Mouse (Mus musculus): ENCODE data around the gene Vdr.

Gene Vdr

GRCm38 (mm10) chr15:97812126-97812525, 98.3 kb downstream of the Vdr start:
- DNase-seq (ENCODE audit: low spot score in 2 of 2), result no peak

- no peak for DNase-seq (ENCODE audit: low spot score in 2 of 2)
Observed at GRCm38 (mm10) chr15:97811307-97811706, 99.1 kb downstream of the Vdr start.

GRCm38 (mm10) chr15:97810399-97810798, 100.0 kb downstream of the Vdr start:
- DNase-seq (ENCODE audit: low spot score in 2 of 2), result no peak

- no peak for DNase-seq (ENCODE audit: low spot score in 2 of 2)
Observed at GRCm38 (mm10) chr15:97809942-97810341, 100.5 kb downstream of the Vdr start.

- no peak for DNase-seq (ENCODE audit: low spot score in 2 of 2)
Observed at GRCm38 (mm10) chr15:97809206-97809605, 101.2 kb downstream of the Vdr start.

- DNase-seq (ENCODE audit: low spot score in 2 of 2), result no peak
Observed at GRCm38 (mm10) chr15:97808532-97808931, 101.9 kb downstream of the Vdr start.

- no peak for DNase-seq (ENCODE audit: low spot score in 2 of 2)
Observed at GRCm38 (mm10) chr15:97807867-97808266, 102.6 kb downstream of the Vdr start.
